Mouse (Mus musculus): ENCODE data around the gene Wwc2. TPM values are rescaled to one million over a fixed set of nuclear protein-coding genes. Genes with fewer than 3 reads are reported as not detected.
A peak's percentile ranks its signal among the peaks of the same experiment; 100 is the strongest.

Wwc2 gene
- polyA plus RNA-seq, 1 experiment from 2014 or later, result 1.8 TPM

GRCm38 (mm10) chr8:47985243-47985642, 5.5 kb downstream of the Wwc2 start:
- Histone ChIP-seq H3K4me2 (ENCODE audit: low read depth, low read length) (no peak overlapping the region), H3K9ac (replicated peaks) (no peak overlapping the region), H3K27me3 (ENCODE audit: insufficient read depth, low read length) (no peaks in the 10 kb centered on the region), H3K4me3 (ENCODE audit: low read depth, low read length) (no peak overlapping the region), H3K36me3 (replicated peaks; ENCODE audit: insufficient read depth, low read length) (no peaks in the 10 kb centered on the region), H3K4me1 (ENCODE audit: insufficient read depth) (peaks cover 5% of the 10 kb centered on the region), H3K9me3 (ENCODE audit: low read length) (no peaks in the 10 kb centered on the region), H3K27ac (ENCODE audit: low read depth) (no peak overlapping the region)
- ATAC-seq, result no peak
- TF ChIP-seq CTCF (IDR thresholded peaks at IDR 0.05; ENCODE audit: low read depth), result no peak
- no peak for TF ChIP-seq EP300 (IDR thresholded peaks at IDR 0.05; ENCODE audit: low read depth)
- no peak for DNase-seq

- Histone ChIP-seq H3K9ac (replicated peaks) (no peak overlapping the region), H3K4me3 (ENCODE audit: low read depth, low read length) (no peak overlapping the region), H3K4me2 (ENCODE audit: low read depth, low read length) (no peak overlapping the region), H3K4me1 (ENCODE audit: insufficient read depth) (no peaks in the 10 kb centered on the region), H3K9me3 (ENCODE audit: low read length) (no peaks in the 10 kb centered on the region), H3K36me3 (replicated peaks; ENCODE audit: insufficient read depth, low read length) (no peaks in the 10 kb centered on the region), H3K27me3 (ENCODE audit: insufficient read depth, low read length) (no peaks in the 10 kb centered on the region), H3K27ac (ENCODE audit: low read depth) (no peak overlapping the region)
- no peak for DNase-seq
- no peak for TF ChIP-seq EP300 (IDR thresholded peaks at IDR 0.05; ENCODE audit: low read depth)
- TF ChIP-seq CTCF (IDR thresholded peaks at IDR 0.05; ENCODE audit: low read depth), result no peak
- WGBS (ENCODE audit: insufficient replicate concordance), result 71% methylated on average over 6 of the region's 6 CpGs
- ATAC-seq, result no peak
Observed at GRCm38 (mm10) chr8:47981075-47981474, 9.6 kb downstream of the Wwc2 start.

GRCm38 (mm10) chr8:47979876-47980275, 10.8 kb downstream of the Wwc2 start:
- peaks cover 4% of the 10 kb centered on the region; the same call in 1 of the 2 replicates for H3K4me1 ChIP-seq (ENCODE audit: insufficient read depth)
- ATAC-seq, result no peak
- WGBS (ENCODE audit: insufficient replicate concordance), result 85% methylated on average over 8 of the region's 8 CpGs

GRCm38 (mm10) chr8:47978755-47979154, 12.0 kb downstream of the Wwc2 start:
- Histone ChIP-seq H3K27me3 (ENCODE audit: insufficient read depth, low read length) (no peaks in the 10 kb centered on the region), H3K36me3 (replicated peaks; ENCODE audit: insufficient read depth, low read length) (no peaks in the 10 kb centered on the region), H3K27ac (ENCODE audit: low read depth) (no peak overlapping the region), H3K4me1 (ENCODE audit: insufficient read depth) (peaks cover 4% of the 10 kb centered on the region; the same call in 1 of the 2 replicates), H3K4me2 (ENCODE audit: low read depth, low read length) (no peak overlapping the region), H3K9ac (replicated peaks) (no peak overlapping the region), H3K9me3 (ENCODE audit: low read length) (no peaks in the 10 kb centered on the region), H3K4me3 (ENCODE audit: low read depth, low read length) (no peak overlapping the region)
- 70% methylated on average over 6 of the region's 6 CpGs for WGBS (ENCODE audit: insufficient replicate concordance)
- DNase-seq (peak; percentile 60), ATAC-seq (no peak)
- TF ChIP-seq CTCF (IDR thresholded peaks at IDR 0.05; ENCODE audit: low read depth) (peak; percentile 76), EP300 (IDR thresholded peaks at IDR 0.05; ENCODE audit: low read depth) (no peak)

More at GRCm38 (mm10) chr8:47979876-47980275, 10.8 kb downstream of the Wwc2 start:
- Histone ChIP-seq H3K4me3 (ENCODE audit: low read depth, low read length) (no peak overlapping the region), H3K36me3 (replicated peaks; ENCODE audit: insufficient read depth, low read length) (no peaks in the 10 kb centered on the region), H3K9ac (replicated peaks) (no peak overlapping the region), H3K27me3 (ENCODE audit: insufficient read depth, low read length) (no peaks in the 10 kb centered on the region), H3K4me2 (ENCODE audit: low read depth, low read length) (no peak overlapping the region), H3K27ac (ENCODE audit: low read depth) (no peak overlapping the region), H3K9me3 (ENCODE audit: low read length) (no peaks in the 10 kb centered on the region)
- TF ChIP-seq CTCF (IDR thresholded peaks at IDR 0.05; ENCODE audit: low read depth), result no peak
- no peak for TF ChIP-seq EP300 (IDR thresholded peaks at IDR 0.05; ENCODE audit: low read depth)
- DNase-seq, result no peak

- ATAC-seq, result no peak
Observed at GRCm38 (mm10) chr8:47974963-47975314, 15.8 kb downstream of the Wwc2 start.

GRCm38 (mm10) chr8:47974138-47974962, 16.4 kb downstream of the Wwc2 start:
- no peak overlapping the region for H3K9ac ChIP-seq (replicated peaks)
- H3K4me2 ChIP-seq (ENCODE audit: low read depth, low read length), result peak overlapping the region; percentile 64
- H3K4me3 ChIP-seq (ENCODE audit: low read depth, low read length), result peak overlapping the region; percentile 19; the same call in 1 of the 2 replicates
- TF ChIP-seq CTCF (IDR thresholded peaks at IDR 0.05; ENCODE audit: low read depth) (no peak), EP300 (IDR thresholded peaks at IDR 0.05; ENCODE audit: low read depth) (no peak)
- no peaks in the 10 kb centered on the region for H3K27me3 ChIP-seq (ENCODE audit: insufficient read depth, low read length)
- H3K9me3 ChIP-seq (ENCODE audit: low read length), result no peaks in the 10 kb centered on the region
- WGBS (ENCODE audit: insufficient replicate concordance), result 45% methylated on average over 20 of the region's 20 CpGs
- H3K36me3 ChIP-seq (replicated peaks; ENCODE audit: insufficient read depth, low read length), result no peaks in the 10 kb centered on the region
- H3K4me1 ChIP-seq (ENCODE audit: insufficient read depth), result peaks cover 4% of the 10 kb centered on the region; the same call in 1 of the 2 replicates
- DNase-seq (peak; percentile 47), ATAC-seq (peak; percentile 55; the same call in 1 of the 2 replicates)
- no peak overlapping the region for H3K27ac ChIP-seq (ENCODE audit: low read depth)

More at GRCm38 (mm10) chr8:47974963-47975314, 15.8 kb downstream of the Wwc2 start:
- Histone ChIP-seq H3K9me3 (ENCODE audit: low read length) (no peaks in the 10 kb centered on the region), H3K9ac (replicated peaks) (no peak overlapping the region), H3K4me3 (ENCODE audit: low read depth, low read length) (peak overlapping the region; percentile 19; the same call in 1 of the 2 replicates), H3K4me2 (ENCODE audit: low read depth, low read length) (peak overlapping the region; percentile 64), H3K27ac (ENCODE audit: low read depth) (no peak overlapping the region), H3K4me1 (ENCODE audit: insufficient read depth) (peaks cover 4% of the 10 kb centered on the region; the same call in 1 of the 2 replicates), H3K36me3 (replicated peaks; ENCODE audit: insufficient read depth, low read length) (no peaks in the 10 kb centered on the region), H3K27me3 (ENCODE audit: insufficient read depth, low read length) (no peaks in the 10 kb centered on the region)
- no peak for DNase-seq
- TF ChIP-seq CTCF (IDR thresholded peaks at IDR 0.05; ENCODE audit: low read depth), result no peak
- no peak for TF ChIP-seq EP300 (IDR thresholded peaks at IDR 0.05; ENCODE audit: low read depth)
- 44% methylated on average over 7 of the region's 7 CpGs for WGBS (ENCODE audit: insufficient replicate concordance)

Measured in liver, postnatal 0 days (tissue).